Mouse (Mus musculus): Measurements from ENCODE around the gene Slc22a23. TPM values are rescaled to one million over a fixed set of nuclear protein-coding genes. Genes with fewer than 3 reads are reported as not detected.
A peak's percentile ranks its signal among the peaks of the same experiment; 100 is the strongest.

Gene Slc22a23
- polyA plus RNA-seq, 1 experiment from 2014 or later, result 11.6 TPM

GRCm38 (mm10) chr13:34299351-34300333, 45.3 kb downstream of the Slc22a23 start:
- Histone ChIP-seq H3K27ac (ENCODE audit: low read depth, low read length) (no peak overlapping the region), H3K36me3 (ENCODE audit: control insufficient read depth, insufficient read depth, low read length) (peaks cover 12% of the 10 kb centered on the region; the same call in 1 of the 2 replicates), H3K4me1 (replicated peaks; ENCODE audit: control insufficient read depth, insufficient read depth, low read length) (peaks cover 15% of the 10 kb centered on the region)

GRCm38 (mm10) chr13:34298674-34299073, 46.3 kb downstream of the Slc22a23 start:
- Histone ChIP-seq H3K9me3 (ENCODE audit: control insufficient read depth, low read length) (no peaks in the 10 kb centered on the region), H3K4me2 (no peak overlapping the region), H3K9ac (ENCODE audit: low read depth, low read length) (no peak overlapping the region), H3K4me3 (ENCODE audit: low read depth, low read length) (no peak overlapping the region), H3K4me1 (replicated peaks; ENCODE audit: control insufficient read depth, insufficient read depth, low read length) (peaks cover 15% of the 10 kb centered on the region), H3K27me3 (replicated peaks; ENCODE audit: control insufficient read depth, insufficient read depth, low read length) (no peaks in the 10 kb centered on the region), H3K27ac (ENCODE audit: low read depth, low read length) (no peak overlapping the region), H3K36me3 (ENCODE audit: control insufficient read depth, insufficient read depth, low read length) (peaks cover 9% of the 10 kb centered on the region; the same call in 1 of the 2 replicates)
- DNase-seq (ENCODE audit: low spot score) (no peak), ATAC-seq (replicated peaks; ENCODE audit: low FRiP score) (no peak; the same call in 1 of the 2 replicates)
- 94% methylated on average over 5 of the region's 5 CpGs for WGBS

More at GRCm38 (mm10) chr13:34299351-34300333, 45.3 kb downstream of the Slc22a23 start:
- no peak overlapping the region for H3K4me3 ChIP-seq (ENCODE audit: low read depth, low read length)
- no peak overlapping the region for H3K9ac ChIP-seq (ENCODE audit: low read depth, low read length)
- DNase-seq (ENCODE audit: low spot score) (no peak), ATAC-seq (replicated peaks; ENCODE audit: low FRiP score) (peak; percentile 62)
- WGBS, result 81% methylated on average over 7 of the region's 7 CpGs
- H3K9me3 ChIP-seq (ENCODE audit: control insufficient read depth, low read length), result no peaks in the 10 kb centered on the region
- H3K27me3 ChIP-seq (replicated peaks; ENCODE audit: control insufficient read depth, insufficient read depth, low read length), result no peaks in the 10 kb centered on the region
- no peak overlapping the region for H3K4me2 ChIP-seq

GRCm38 (mm10) chr13:34298061-34298460, 46.9 kb downstream of the Slc22a23 start:
- H3K9me3 ChIP-seq (ENCODE audit: control insufficient read depth, low read length), result no peaks in the 10 kb centered on the region
- ATAC-seq (replicated peaks; ENCODE audit: low FRiP score), result no peak
- H3K4me2 ChIP-seq, result no peak overlapping the region
- no peak overlapping the region for H3K9ac ChIP-seq (ENCODE audit: low read depth, low read length)
- no peak for DNase-seq (ENCODE audit: low spot score)
- 83% methylated on average over 6 of the region's 6 CpGs for WGBS
- peaks cover 12% of the 10 kb centered on the region for H3K4me1 ChIP-seq (replicated peaks; ENCODE audit: control insufficient read depth, insufficient read depth, low read length)
- H3K36me3 ChIP-seq (ENCODE audit: control insufficient read depth, insufficient read depth, low read length), result peaks cover 9% of the 10 kb centered on the region; the same call in 1 of the 2 replicates
- no peak overlapping the region for H3K4me3 ChIP-seq (ENCODE audit: low read depth, low read length)
- no peak overlapping the region for H3K27ac ChIP-seq (ENCODE audit: low read depth, low read length)
- H3K27me3 ChIP-seq (replicated peaks; ENCODE audit: control insufficient read depth, insufficient read depth, low read length), result no peaks in the 10 kb centered on the region

GRCm38 (mm10) chr13:34295787-34296435, 49.1 kb downstream of the Slc22a23 start:
- H3K27me3 ChIP-seq (replicated peaks; ENCODE audit: control insufficient read depth, insufficient read depth, low read length), result no peaks in the 10 kb centered on the region
- H3K36me3 ChIP-seq (ENCODE audit: control insufficient read depth, insufficient read depth, low read length), result peaks cover 7% of the 10 kb centered on the region; the same call in 1 of the 2 replicates
- WGBS, result 86% methylated on average over 12 of the region's 12 CpGs
- DNase-seq (ENCODE audit: low spot score) (no peak), ATAC-seq (replicated peaks; ENCODE audit: low FRiP score) (no peak)
- no peak overlapping the region for H3K4me3 ChIP-seq (ENCODE audit: low read depth, low read length)
- peaks cover 6% of the 10 kb centered on the region for H3K4me1 ChIP-seq (replicated peaks; ENCODE audit: control insufficient read depth, insufficient read depth, low read length)
- H3K9ac ChIP-seq (ENCODE audit: low read depth, low read length), result no peak overlapping the region
- no peaks in the 10 kb centered on the region for H3K9me3 ChIP-seq (ENCODE audit: control insufficient read depth, low read length)
- H3K4me2 ChIP-seq, result no peak overlapping the region
- H3K27ac ChIP-seq (ENCODE audit: low read depth, low read length), result no peak overlapping the region

GRCm38 (mm10) chr13:34294212-34294611, 50.8 kb downstream of the Slc22a23 start:
- ATAC-seq (replicated peaks; ENCODE audit: low FRiP score), result no peak
- peaks cover 7% of the 10 kb centered on the region for H3K4me1 ChIP-seq (replicated peaks; ENCODE audit: control insufficient read depth, insufficient read depth, low read length)
- no peak overlapping the region for H3K9ac ChIP-seq (ENCODE audit: low read depth, low read length)
- no peak overlapping the region; the same call in 1 of the 2 replicates for H3K27ac ChIP-seq (ENCODE audit: low read depth, low read length)
- H3K27me3 ChIP-seq (replicated peaks; ENCODE audit: control insufficient read depth, insufficient read depth, low read length), result no peaks in the 10 kb centered on the region
- no peak overlapping the region for H3K4me2 ChIP-seq
- 79% methylated on average over 4 of the region's 4 CpGs for WGBS
- no peak for DNase-seq (ENCODE audit: low spot score)
- no peaks in the 10 kb centered on the region for H3K9me3 ChIP-seq (ENCODE audit: control insufficient read depth, low read length)
- H3K36me3 ChIP-seq (ENCODE audit: control insufficient read depth, insufficient read depth, low read length), result peaks cover 7% of the 10 kb centered on the region; the same call in 1 of the 2 replicates
- no peak overlapping the region for H3K4me3 ChIP-seq (ENCODE audit: low read depth, low read length)

GRCm38 (mm10) chr13:34292042-34292441, 52.9 kb downstream of the Slc22a23 start:
- DNase-seq (ENCODE audit: low spot score) (no peak), ATAC-seq (replicated peaks; ENCODE audit: low FRiP score) (peak; percentile 54; the same call in 1 of the 2 replicates)
- no peak overlapping the region for H3K4me2 ChIP-seq
- WGBS, result 54% methylated on average over 2 of the region's 2 CpGs
- H3K36me3 ChIP-seq (ENCODE audit: control insufficient read depth, insufficient read depth, low read length), result peaks cover 2% of the 10 kb centered on the region
- no peak overlapping the region for H3K4me3 ChIP-seq (ENCODE audit: low read depth, low read length)
- no peaks in the 10 kb centered on the region for H3K9me3 ChIP-seq (ENCODE audit: control insufficient read depth, low read length)
- H3K27me3 ChIP-seq (replicated peaks; ENCODE audit: control insufficient read depth, insufficient read depth, low read length), result no peaks in the 10 kb centered on the region
- no peak overlapping the region for H3K9ac ChIP-seq (ENCODE audit: low read depth, low read length)
- peaks cover 5% of the 10 kb centered on the region for H3K4me1 ChIP-seq (replicated peaks; ENCODE audit: control insufficient read depth, insufficient read depth, low read length)
- H3K27ac ChIP-seq (ENCODE audit: low read depth, low read length), result no peak overlapping the region

GRCm38 (mm10) chr13:34290346-34290745, 54.6 kb downstream of the Slc22a23 start:
- DNase-seq (ENCODE audit: low spot score), result no peak
- peaks cover 7% of the 10 kb centered on the region for H3K4me1 ChIP-seq (replicated peaks; ENCODE audit: control insufficient read depth, insufficient read depth, low read length)
- 84% methylated on average over 1 of the region's 1 CpGs for WGBS
- no peaks in the 10 kb centered on the region for H3K9me3 ChIP-seq (ENCODE audit: control insufficient read depth, low read length)
- H3K27me3 ChIP-seq (replicated peaks; ENCODE audit: control insufficient read depth, insufficient read depth, low read length), result no peaks in the 10 kb centered on the region
- H3K4me3 ChIP-seq (ENCODE audit: low read depth, low read length), result no peak overlapping the region
- peaks cover 2% of the 10 kb centered on the region; the same call in 1 of the 2 replicates for H3K36me3 ChIP-seq (ENCODE audit: control insufficient read depth, insufficient read depth, low read length)
- no peak overlapping the region for H3K4me2 ChIP-seq
- ATAC-seq (replicated peaks; ENCODE audit: low FRiP score), result no peak
- H3K9ac ChIP-seq (ENCODE audit: low read depth, low read length), result no peak overlapping the region
- no peak overlapping the region for H3K27ac ChIP-seq (ENCODE audit: low read depth, low read length)

- ATAC-seq (replicated peaks; ENCODE audit: low FRiP score) (no peak), DNase-seq (ENCODE audit: low spot score) (no peak)
- Histone ChIP-seq H3K9ac (ENCODE audit: low read depth, low read length) (no peak overlapping the region), H3K9me3 (ENCODE audit: control insufficient read depth, low read length) (no peaks in the 10 kb centered on the region), H3K27me3 (replicated peaks; ENCODE audit: control insufficient read depth, insufficient read depth, low read length) (no peaks in the 10 kb centered on the region), H3K4me1 (replicated peaks; ENCODE audit: control insufficient read depth, insufficient read depth, low read length) (peaks cover 7% of the 10 kb centered on the region), H3K27ac (ENCODE audit: low read depth, low read length) (no peak overlapping the region), H3K4me2 (no peak overlapping the region), H3K36me3 (ENCODE audit: control insufficient read depth, insufficient read depth, low read length) (peaks cover 2% of the 10 kb centered on the region; the same call in 1 of the 2 replicates), H3K4me3 (ENCODE audit: low read depth, low read length) (no peak overlapping the region)
- 90% methylated on average over 2 of the region's 2 CpGs for WGBS
Measured at GRCm38 (mm10) chr13:34289567-34289966, 55.4 kb downstream of the Slc22a23 start.
